Mouse (Mus musculus): ENCODE measurements at regions not wholly inside any gene's neighbourhood (a gene's known extent, or its start where the extent isn't known, plus 50 kb on each side); places are given as distances from the start of the nearest gene placed in this dataset.

- DNase-seq (ENCODE audit: low spot score) = no peak
Observed at GRCm38 (mm10) chr19:60032667-60033066, 89.2 kb upstream of the Rab11fip2 start.

- no peak for DNase-seq (ENCODE audit: low spot score)
Observed at GRCm38 (mm10) chr19:60030212-60030788, 86.8 kb upstream of the Rab11fip2 start.

GRCm38 (mm10) chr19:60029720-60030119 is 86.3 kb upstream of the Rab11fip2 start:
- no peak for DNase-seq (ENCODE audit: low spot score)

GRCm38 (mm10) chr19:60015614-60016300 is 72.3 kb upstream of the Rab11fip2 start:
- no peak for DNase-seq (ENCODE audit: low spot score)

- DNase-seq (ENCODE audit: low spot score) = no peak
Observed at GRCm38 (mm10) chr19:59995557-59995956, 52.1 kb upstream of the Rab11fip2 start.
